Mouse (Mus musculus) testis, adult 2 months (tissue): ENCODE measurements around the gene AI661453. TPM values are rescaled to one million over a fixed set of nuclear protein-coding genes. Genes with fewer than 3 reads are reported as not detected.
A peak's percentile ranks its signal among the peaks of the same experiment; 100 is the strongest.
"Not testable (repeated sequence)": the region's sequence is repeated elsewhere in the genome, so short reads cannot be mapped to it uniquely, and the experiment has no call there.

ENCODE experiments used
- H3K27ac ChIP-seq: fragments of 200-500 bp; 2 replicates; pipeline ENCODE4 v1.5.1; 2012; ENCODE audit warnings: low read depth, low read length; ENCODE audit not compliant: control insufficient read depth, insufficient read depth
- H3K27me3 ChIP-seq: fragments of 200-500 bp; 2 replicates; pipeline ENCODE4 v1.6.1; 2012; ENCODE audit warnings: mild to moderate bottlenecking, low read length, moderate library complexity; ENCODE audit not compliant: control insufficient read depth, insufficient read depth
- H3K36me3 ChIP-seq: fragments of 200-500 bp; 2 replicates; pipeline ENCODE4 v1.6.1; 2012; ENCODE audit warnings: mild to moderate bottlenecking, low read length; ENCODE audit not compliant: control insufficient read depth, insufficient read depth
- H3K4me1 ChIP-seq: fragments of 200-500 bp; 2 replicates; pipeline ENCODE4 v1.6.1; 2012; ENCODE audit warnings: low read length; ENCODE audit not compliant: control insufficient read depth, insufficient read depth
- H3K4me3 ChIP-seq: fragments of 200-500 bp; 2 replicates; pipeline ENCODE4 v1.5.1; 2012; ENCODE audit warnings: low read depth, mild to moderate bottlenecking, low read length, moderate library complexity, mixed read lengths; ENCODE audit not compliant: control insufficient read depth
- CTCF ChIP-seq: fragments of 200-500 bp; IDR thresholded peaks from 2 replicates; pipeline ENCODE4 v1.5.1; 2012; ENCODE audit warnings: low read depth, mild to moderate bottlenecking, inconsistent platforms, low read length, moderate library complexity; ENCODE audit not compliant: control insufficient read depth, insufficient read depth, insufficient replicate concordance
- POLR2A ChIP-seq: fragments of 200-500 bp; IDR thresholded peaks from 2 replicates; pipeline ENCODE4 v1.6.1; 2012; ENCODE audit warnings: low read depth, mild to moderate bottlenecking, inconsistent platforms, low read length, moderate library complexity; ENCODE audit not compliant: control insufficient read depth
- polyA plus RNA-seq: library from polyadenylated mRNA; depleted of rRNA; stranded (reverse); fragments of >200 nt; gene quantifications from 2 replicates; pipeline ENCODE4 v1.2.3, GENCODE M21; 2012

Gene AI661453
- polyA plus RNA-seq, 1 experiment = 0.53 TPM

DNA sequence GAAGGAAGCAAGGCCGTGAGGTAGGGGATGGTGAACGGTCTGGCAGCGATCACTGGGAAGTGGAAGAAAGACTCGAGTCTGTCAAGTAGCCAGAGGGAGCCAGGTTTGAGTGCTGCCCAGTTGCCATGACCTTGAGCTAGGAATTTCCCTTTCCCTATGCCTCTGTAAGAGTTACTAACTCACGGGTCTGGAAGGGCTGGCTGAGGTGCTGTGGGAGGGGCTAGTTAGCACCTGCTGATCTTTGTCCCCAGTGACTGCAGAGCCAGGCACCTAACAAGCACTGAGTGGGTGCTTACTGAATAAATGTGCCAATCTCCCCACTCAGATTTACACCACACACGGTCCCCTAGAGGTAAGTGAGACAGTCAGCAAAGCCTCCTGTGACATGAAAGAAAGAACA, 57.2 kb downstream of the AI661453 start:
- Histone ChIP-seq H3K4me3 (no peak overlapping the region), H3K27ac (no peak overlapping the region), H3K27me3 (no peaks in the 10 kb centered on the region), H3K4me1 (no peaks in the 10 kb centered on the region), H3K36me3 (peaks cover 9% of the 10 kb centered on the region; the same call in 1 of the 2 replicates)
- TF ChIP-seq POLR2A (no peak), CTCF (no peak)

DNA sequence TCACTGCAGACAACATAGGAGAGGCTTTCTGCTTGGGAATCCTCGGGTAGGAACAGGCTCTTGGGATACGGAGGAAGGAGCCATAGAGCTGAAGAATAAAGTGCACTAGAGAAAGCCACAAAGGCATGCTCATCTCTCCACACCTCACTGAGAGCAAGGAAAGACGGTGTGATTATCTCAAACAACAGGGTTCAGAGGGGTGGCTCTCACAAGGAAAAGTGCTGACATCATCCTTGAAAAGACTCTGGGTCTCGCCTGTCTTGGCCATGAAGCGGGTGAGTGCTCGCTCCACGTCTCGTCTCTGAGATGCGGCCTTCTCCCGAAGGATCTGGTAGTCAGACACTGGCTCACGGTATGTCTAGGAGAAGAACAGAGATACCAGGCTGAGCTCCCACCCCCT, 57.7 kb downstream of the AI661453 start:
- Histone ChIP-seq H3K27me3 (no peaks in the 10 kb centered on the region), H3K36me3 (peaks cover 9% of the 10 kb centered on the region; the same call in 1 of the 2 replicates), H3K4me1 (no peaks in the 10 kb centered on the region), H3K27ac (no peak overlapping the region), H3K4me3 (no peak overlapping the region)
- TF ChIP-seq CTCF (no peak), POLR2A (no peak)

DNA sequence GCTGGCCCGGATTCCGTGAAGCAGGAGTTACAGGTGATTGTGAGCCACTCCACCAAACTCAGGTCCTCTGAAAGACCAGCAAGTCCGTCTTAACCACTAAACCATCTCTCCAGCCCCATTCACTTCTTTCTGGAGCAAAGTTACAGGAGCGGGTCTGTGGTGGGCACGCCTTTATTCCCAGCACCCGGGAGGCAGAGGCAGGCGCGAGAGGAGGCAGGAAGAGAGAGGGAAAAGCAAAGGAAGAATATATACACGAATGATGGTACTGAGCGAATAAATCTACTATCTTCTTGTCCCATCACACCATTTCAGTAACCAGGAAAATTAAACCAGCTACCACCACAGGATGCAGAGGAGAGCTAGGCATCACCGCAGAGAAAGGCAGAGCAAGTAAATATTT, 65.1 kb downstream of the AI661453 start:
- TF ChIP-seq CTCF (no peak), POLR2A (no peak)
- peaks cover 3% of the 10 kb centered on the region; the same call in 1 of the 2 replicates for H3K36me3 ChIP-seq
- no peaks in the 10 kb centered on the region for H3K27me3 ChIP-seq
- H3K4me3 ChIP-seq = peak overlapping the region; percentile 95
- peaks cover 20% of the 10 kb centered on the region for H3K4me1 ChIP-seq
- H3K27ac ChIP-seq = peak overlapping the region; percentile 95; the same call in 1 of the 2 replicates

DNA sequence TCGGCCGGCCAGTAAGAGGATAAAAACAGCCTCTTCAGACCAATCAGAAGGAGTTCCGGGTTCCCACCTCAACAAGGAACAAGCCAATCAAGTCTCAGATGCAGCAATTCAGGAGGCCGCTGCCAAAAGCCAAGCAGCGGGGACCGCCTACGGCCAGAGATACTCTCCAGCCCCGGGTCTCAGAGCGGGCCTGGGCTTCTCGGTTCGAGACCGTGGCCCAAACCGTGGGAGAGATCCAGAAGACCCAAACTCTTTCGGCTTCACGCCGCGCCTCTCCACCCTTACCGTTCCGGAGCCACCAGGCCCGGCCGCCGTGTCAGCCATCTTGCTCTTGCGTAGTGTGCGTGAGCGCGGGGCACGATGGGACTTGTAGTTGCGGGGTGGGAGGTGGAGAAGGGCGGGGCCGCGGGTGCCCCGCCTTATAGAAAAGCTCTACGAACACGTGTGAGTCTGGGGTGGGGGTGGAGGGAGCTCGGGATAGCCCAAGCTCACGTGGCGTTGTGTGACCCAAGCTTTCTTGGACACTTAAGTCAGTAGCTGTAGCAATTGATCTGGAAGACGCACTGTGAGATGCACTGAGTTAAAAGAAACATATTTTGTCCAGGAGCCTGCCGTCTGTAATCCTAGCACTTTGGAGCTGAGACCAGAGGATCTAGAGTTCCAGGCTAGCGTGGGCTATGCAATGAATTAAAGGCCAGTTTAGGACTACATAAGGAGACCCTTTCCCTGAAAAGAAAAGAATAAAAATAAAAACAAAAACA, 65.7 kb downstream of the AI661453 start, which contains the start of gene Taf8:
Gene Taf8 (minus strand): TSS at position 347 of the 761 bp plus-strand sequence.
- H3K36me3 ChIP-seq = peaks cover 3% of the 10 kb centered on the region; the same call in 1 of the 2 replicates
- TF ChIP-seq CTCF = no peak
- peak; percentile 83 for TF ChIP-seq POLR2A
- H3K4me3 ChIP-seq = peak within 1 kb of the TSS; percentile 95
- H3K27ac ChIP-seq = peak within 1 kb of the TSS; percentile 95
- peaks cover 20% of the 10 kb centered on the region for H3K4me1 ChIP-seq
- H3K27me3 ChIP-seq = no peaks in the 10 kb centered on the region

DNA sequence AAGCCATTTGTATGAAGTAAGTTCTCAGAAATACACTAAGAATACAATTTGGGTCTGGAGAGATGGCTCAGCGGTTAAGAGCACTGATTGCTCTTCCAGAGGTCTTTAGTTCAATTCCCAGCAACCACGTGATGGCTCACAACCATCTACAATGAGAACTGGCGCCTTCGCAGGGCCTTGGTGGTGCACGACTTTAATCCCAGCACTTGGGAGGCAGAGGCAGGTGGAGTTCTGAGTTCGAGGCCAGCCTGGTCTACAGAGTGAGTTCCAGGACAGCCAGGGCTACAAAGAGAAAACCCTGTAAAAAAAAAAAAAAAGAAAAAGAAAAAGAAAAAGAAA, 66.3 kb downstream of the AI661453 start:
- not testable (repeated sequence) for H3K27me3 ChIP-seq, H3K36me3 ChIP-seq, H3K27ac ChIP-seq, H3K4me3 ChIP-seq
- H3K4me1 ChIP-seq = peaks cover 22% of the 10 kb centered on the region

DNA sequence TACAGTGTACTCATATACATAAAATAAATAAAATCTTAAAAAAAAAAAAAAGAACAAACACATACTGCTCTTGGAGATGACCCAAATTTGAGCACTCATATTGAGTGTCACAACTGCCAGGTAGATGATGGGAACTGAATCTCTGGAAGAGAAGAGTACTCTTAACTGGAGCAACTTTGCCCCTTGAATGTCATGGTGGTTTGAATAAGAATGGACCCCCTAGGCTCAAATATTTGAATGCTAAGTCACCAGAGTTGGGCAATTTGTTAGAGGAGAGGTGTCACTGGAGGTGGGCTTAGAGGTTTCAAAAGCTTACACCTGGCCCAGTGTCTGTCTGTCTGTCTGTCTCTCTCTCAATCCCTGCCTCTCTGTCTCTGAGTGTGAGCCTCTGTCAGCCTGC, 67.3 kb downstream of the AI661453 start:
- Histone ChIP-seq H3K4me3 (no peak overlapping the region), H3K4me1 (peaks cover 22% of the 10 kb centered on the region), H3K36me3 (no peaks in the 10 kb centered on the region), H3K27ac (no peak overlapping the region), H3K27me3 (no peaks in the 10 kb centered on the region)
- no peak for TF ChIP-seq POLR2A
- no peak for TF ChIP-seq CTCF

DNA sequence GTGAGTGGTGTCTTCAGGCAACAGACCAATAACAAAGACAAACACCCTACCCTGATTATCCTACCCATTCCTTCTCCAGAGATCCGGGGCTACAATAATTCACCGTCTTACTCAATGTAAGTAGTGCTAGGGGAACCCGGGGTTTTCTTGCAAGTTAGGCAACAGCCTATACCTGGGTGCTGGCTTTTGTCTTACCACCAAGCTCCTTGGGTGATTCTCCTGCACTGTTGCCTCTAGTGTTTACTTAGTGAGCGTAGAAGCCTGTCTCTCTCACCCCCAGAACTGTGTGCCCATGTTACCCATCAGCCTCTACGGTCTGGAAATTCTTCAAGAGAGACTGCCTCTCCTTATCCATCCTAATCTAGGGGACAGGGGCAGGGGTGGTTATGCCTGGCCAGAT, 67.8 kb downstream of the AI661453 start:
- H3K4me3 ChIP-seq = no peak overlapping the region
- peaks cover 22% of the 10 kb centered on the region for H3K4me1 ChIP-seq
- TF ChIP-seq CTCF (no peak), POLR2A (no peak)
- no peak overlapping the region for H3K27ac ChIP-seq
- H3K27me3 ChIP-seq = no peaks in the 10 kb centered on the region
- no peaks in the 10 kb centered on the region for H3K36me3 ChIP-seq
